Mouse (Mus musculus): ENCODE results near the gene Ube2cbp.

- no peak for TF ChIP-seq POLR2A (IDR thresholded peaks at IDR 0.05; ENCODE audit: low read depth, low read length)
- no peak for TF ChIP-seq CTCF (conservative IDR thresholded peaks at IDR 0.05; ENCODE audit: insufficient read depth, insufficient read length, low read depth, low read length)
These were observed 74.0 kb downstream of the Ube2cbp start for GRCm38 (mm10) chr9:86390713-86391112.

Data from kidney, adult 2 months (tissue).